Mouse (Mus musculus) kidney, postnatal 25 days (tissue): ENCODE measurements around the gene Pxylp1.

ENCODE experiments used
- DNase-seq, 2 experiments: peaks; one replicate each; pipeline ENCODE4 v3.0.0; 2021; ENCODE audit warnings: mixed read lengths in 2 of 2

Gene Pxylp1

DNA sequence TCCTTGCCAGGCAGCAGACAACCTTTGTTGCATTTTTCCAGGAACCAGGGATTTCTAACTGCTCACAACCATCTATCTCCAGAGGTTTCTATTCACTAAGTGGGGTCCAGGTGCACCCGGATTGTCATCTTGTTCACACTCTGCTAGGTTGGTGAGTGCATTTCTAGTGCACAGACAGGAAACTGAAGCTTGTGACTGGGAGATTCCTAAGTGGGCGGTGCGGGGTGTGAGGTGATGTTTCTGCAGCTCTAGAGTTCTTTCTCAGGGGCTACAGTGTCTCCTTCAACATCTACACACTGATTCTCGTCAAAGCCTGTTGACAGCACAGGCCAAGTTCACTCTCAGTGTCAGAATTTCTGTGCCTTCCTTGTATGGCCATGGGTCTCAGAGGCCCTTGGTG lies 34.6 kb downstream of the Pxylp1 start:
- DNase-seq, result no peak

- DNase-seq, result no peak
These were observed 38.9 kb downstream of the Pxylp1 start for GRCm38 (mm10) chr9:96853300-96854186.

- no peak for DNase-seq
These were observed 40.8 kb downstream of the Pxylp1 start for GRCm38 (mm10) chr9:96851634-96852033.

- peak in 1 of 2 experiments; percentile 15 for DNase-seq
These were observed 41.4 kb downstream of the Pxylp1 start for GRCm38 (mm10) chr9:96851036-96851435.

DNA sequence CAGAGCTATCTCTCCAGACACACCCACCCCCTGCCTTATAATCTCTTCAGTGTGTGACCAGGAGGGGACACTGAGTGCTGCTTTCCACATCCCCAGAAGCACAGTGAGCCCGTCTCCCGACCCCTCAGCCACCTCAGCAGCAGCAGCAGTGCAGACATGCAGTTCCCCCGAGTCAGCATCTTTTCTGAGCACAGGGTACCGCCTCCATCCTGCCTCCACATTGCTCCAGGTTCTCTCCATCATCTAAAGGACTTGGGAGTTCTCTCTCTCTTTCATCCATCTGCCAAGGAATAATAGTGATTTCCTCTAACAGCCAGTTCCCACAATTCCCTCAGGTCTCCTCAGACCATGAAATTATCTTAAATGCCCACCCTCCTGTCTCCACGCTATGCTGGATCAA lies 43.5 kb downstream of the Pxylp1 start:
- no peak for DNase-seq

DNA sequence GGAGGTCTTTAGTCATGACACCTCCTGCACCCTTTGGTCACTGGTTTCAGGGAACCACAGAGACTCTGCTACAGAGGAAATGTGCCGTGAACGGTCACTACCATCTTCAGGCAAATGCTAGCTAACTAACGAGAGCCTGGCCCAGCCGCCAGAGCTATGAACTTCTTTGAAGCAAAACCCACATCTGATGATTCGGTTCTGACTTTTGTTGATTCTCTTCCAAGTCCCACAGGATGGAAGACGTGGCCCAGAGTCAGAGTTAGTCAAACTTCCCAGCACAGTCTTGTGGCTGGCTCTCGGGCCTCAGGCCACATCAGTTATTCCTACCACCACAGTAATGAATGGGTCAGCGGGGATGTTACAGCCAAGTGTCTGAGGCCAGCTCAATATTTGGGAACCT lies 46.1 kb downstream of the Pxylp1 start:
- DNase-seq, result no peak

GRCm38 (mm10) chr9:96844798-96845209 lies 47.7 kb downstream of the Pxylp1 start:
- peak; percentile 50 to 64 for DNase-seq

DNA sequence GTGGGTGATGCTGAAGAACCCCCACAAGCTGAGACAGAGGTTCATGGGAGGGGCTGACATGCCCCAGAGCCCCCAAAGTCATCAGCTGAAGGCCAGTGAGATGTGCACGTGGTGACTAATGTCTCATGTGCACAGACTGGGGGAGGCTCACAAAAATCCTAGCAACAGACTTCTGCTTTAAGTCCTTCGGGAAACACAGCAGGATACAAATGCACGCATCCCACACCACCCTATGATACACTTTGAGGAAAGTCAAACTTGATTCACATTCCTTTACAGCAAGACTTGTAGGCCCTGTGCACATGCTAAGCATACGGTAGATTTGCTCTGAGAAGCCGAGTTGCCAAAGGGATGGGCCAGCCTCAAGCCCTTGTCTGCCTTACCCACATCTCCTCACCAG lies 53.1 kb downstream of the Pxylp1 start:
- no peak for DNase-seq

- peak in 1 of 2 experiments; percentile 39 for DNase-seq
These were observed 53.6 kb downstream of the Pxylp1 start for GRCm38 (mm10) chr9:96838864-96839263.

- DNase-seq, result no peak
These were observed 54.6 kb downstream of the Pxylp1 start for GRCm38 (mm10) chr9:96837781-96838420.

GRCm38 (mm10) chr9:96836984-96837383 lies 55.5 kb downstream of the Pxylp1 start:
- peak in 1 of 2 experiments; percentile 24 for DNase-seq

DNA sequence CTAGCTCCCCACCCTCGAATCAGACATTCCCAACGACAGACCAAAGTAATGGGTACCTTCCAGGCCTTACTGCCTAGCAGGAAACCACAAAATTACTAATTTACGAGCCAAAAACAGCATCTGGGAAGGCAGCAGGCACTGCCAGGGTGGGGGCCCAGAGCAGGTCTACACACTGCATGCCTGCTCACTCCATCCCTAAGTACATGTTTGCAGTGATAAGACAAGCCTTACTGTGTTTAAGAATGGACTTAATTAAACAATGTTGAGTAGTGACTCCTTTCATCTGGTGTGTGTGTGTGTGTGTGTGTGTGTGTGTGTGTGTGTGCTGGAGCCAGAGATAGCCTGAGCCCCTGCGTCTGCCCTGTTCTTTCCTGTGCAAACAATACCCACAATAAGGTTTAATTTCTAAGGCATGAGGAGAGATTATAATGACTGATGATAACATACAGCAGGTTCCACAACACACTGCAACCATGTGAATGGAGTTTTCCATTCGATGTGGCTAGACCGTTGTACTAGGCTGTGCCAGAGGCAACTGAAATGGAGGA lies 57.0 kb downstream of the Pxylp1 start:
- no peak for DNase-seq

DNA sequence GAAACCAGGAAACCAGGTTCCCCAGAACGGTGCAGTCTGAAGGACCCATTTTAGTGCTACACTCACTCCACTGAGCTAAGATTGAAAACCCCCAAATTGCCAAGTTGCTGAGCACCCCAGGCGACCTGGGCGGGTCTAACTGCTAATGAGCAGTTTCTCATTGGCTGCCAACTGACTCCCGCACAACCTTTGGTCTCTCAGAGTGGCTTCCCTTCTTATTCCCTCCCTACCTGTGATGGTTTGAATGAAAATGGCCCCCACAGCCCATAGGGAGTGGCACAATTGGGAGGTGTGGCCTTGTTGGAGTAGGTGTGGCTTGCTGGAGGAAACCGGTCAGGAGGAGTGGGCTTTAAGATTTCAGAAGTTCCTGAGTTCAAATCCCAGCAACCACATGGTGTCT lies 58.9 kb downstream of the Pxylp1 start:
- no peak for DNase-seq

DNA sequence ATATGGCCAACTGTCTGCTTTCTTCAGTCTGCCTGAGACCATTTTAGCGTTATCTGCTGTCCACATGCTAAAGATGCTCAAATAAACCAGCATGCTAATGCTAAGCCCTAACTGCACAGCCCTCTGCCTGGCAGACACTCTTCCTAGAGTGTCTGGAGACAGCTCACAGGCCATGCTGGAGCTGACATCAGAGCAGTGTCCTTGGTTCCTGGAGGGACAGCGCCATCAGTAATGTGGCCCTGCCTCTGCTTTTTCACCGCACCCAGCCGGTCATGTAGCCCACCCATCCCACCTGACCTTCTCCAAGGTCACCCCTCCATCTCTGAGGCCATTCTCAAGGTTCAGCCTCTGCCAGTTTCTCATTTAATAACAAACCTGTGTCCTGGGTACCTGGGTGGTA lies 60.0 kb downstream of the Pxylp1 start:
- DNase-seq, result no peak

DNA sequence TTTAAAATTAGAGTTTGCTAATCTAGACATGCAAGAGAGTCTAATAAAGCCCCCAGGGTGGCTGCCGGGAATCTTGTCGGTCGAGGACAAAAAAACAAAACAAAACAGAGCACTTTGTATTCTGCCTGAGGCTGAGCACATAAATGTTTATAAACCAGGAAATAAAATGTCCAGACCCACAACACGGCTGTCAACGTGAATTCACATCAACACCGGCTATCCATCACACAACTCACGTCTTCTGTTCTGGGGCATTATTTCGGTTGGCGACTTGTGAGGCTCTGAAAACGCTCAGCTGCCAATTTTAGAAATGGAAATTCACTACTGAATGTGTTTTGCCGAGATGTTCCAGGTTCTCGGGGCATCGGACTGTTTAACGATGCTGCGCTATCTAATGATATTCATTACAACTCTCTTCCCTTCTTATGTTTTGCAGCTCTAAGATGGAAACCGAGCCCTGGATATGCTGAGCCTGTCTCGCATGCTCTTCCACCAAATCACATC lies 61.6 kb downstream of the Pxylp1 start:
- no peak for DNase-seq

DNA sequence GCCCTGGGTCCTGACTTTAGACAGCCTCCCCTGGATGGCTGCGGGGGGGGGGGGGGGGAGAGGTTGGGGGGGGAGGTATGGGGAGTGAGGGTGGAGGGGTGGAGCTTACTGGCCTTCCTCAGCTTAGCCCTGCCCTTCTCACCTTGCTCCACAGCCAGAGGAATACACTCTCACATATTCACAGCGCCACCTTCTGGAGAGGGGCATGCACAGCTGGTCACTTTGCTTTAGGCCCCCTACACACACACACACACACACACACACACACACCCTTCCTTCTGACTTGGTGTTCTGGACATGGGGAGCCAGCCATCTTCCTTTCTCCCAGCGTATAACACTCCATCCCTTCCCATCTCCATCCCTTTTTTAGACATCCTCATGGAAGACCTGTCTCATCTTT lies 62.8 kb downstream of the Pxylp1 start:
- no peak for DNase-seq

GRCm38 (mm10) chr9:96828071-96828470 lies 64.4 kb downstream of the Pxylp1 start:
- DNase-seq, result no peak

DNA sequence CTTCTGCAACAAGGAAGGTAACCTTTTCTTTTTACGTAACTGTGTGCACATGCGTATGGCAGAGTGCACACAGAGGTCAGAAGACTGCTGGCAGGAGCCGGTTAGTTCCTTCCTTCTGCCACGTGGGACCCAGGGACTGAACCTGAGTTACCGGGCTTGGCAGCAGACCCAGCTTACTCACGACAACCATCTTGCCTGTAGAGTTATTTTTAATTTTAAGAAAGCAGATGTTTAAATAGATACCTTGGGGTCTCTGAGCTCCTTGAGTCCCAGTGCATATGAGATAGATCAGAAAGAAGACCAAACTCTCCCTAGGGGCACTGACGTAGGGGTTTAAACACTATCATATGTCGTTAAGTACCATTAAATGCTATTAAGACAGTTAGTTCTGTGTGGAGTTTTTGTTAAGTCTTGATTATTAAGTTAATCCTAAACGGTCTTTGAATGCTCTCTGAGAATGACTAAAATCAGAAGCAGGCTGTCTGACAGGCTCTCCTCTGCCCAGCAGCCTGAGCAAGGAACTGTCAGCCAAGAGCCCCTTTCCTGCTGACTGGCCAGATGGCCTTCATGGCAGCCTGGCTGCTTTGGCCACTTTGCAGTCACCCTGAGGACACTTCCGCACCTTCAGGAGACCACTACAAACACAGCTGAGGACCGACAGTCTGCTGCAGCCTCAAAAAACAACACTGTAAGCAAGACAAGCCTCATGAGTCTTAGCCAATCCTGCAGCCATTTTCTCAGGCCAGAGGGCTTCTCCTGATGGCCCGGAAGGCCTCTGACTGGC lies 65.3 kb downstream of the Pxylp1 start:
- DNase-seq, result no peak

GRCm38 (mm10) chr9:96824857-96825256 lies 67.6 kb downstream of the Pxylp1 start:
- no peak for DNase-seq

DNA sequence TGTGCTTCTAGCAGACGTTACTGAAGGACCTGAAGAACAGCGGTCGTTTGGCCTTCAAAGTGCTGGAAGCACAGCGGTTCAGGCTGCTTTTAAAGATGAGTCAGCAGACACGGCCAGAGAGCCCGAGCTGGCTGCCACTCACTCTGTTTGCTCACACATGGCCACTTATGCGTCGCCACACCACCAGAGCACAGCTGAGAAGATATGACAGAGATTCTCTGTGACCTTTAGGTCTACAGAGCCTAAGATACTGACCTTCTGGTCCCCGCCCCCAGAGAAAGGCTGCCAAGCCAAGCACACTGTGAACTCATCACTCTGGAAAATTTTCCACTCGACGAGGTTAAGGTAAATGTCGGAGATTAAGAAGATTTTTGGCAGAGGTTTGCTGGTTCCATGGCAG lies 68.4 kb downstream of the Pxylp1 start:
- peak in 1 of 2 experiments; percentile 51 for DNase-seq

DNA sequence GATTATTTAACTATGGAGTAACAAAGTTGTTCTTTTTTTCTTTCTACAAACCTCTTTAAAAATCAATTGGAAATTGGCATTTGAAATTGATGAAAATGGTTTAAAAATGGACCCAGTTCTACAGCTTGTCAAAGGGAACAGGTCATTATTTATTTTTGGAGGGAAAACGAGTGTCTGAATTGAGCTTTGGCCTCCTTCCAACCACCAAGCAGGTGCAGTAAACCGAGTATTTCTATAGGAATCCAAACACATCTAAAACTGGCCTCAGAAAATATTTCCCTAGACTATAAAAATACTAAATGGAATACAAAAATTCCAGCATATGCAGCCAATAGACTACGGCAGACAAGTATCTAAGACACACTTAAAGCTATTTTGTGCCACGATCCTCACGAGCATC lies 68.9 kb downstream of the Pxylp1 start:
- DNase-seq, result no peak

DNA sequence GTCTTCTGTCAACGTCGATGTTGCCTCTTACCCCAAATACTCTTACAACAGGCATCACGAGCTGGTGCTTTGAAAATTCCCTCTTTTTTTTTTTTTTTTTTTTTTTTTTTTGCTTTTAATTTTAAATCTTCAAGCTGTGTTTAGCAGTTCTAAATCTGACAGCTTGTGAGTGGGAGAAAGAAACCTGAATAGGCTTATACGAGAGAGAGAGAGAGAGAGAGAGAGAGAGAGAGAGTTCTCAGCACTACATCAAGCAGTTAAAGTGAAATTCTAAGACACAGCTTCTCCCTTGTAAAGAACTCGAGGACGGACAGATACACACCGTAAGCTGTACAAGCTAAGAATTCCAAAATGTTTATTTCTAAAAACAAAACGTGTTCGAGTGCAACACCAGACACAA lies 69.5 kb downstream of the Pxylp1 start:
- no peak for DNase-seq
